Mouse (Mus musculus) ES-Bruce4 (cell line): Measurements from ENCODE around the gene Dusp22.

ENCODE experiments used
- CTCF ChIP-seq: IDR thresholded peaks from one replicate; pipeline ENCODE4 v1.8.1; 2011; ENCODE audit warnings: low read depth, low read length
- EP300 ChIP-seq: IDR thresholded peaks from 2 replicates; pipeline ENCODE4 v1.6.1; 2011; ENCODE audit warnings: low read depth, low read length; ENCODE audit not compliant: insufficient read depth
- POLR2A ChIP-seq: IDR thresholded peaks from one replicate; pipeline ENCODE4 v1.8.1; 2011; ENCODE audit warnings: low read length; ENCODE audit not compliant: insufficient read depth

DNA sequence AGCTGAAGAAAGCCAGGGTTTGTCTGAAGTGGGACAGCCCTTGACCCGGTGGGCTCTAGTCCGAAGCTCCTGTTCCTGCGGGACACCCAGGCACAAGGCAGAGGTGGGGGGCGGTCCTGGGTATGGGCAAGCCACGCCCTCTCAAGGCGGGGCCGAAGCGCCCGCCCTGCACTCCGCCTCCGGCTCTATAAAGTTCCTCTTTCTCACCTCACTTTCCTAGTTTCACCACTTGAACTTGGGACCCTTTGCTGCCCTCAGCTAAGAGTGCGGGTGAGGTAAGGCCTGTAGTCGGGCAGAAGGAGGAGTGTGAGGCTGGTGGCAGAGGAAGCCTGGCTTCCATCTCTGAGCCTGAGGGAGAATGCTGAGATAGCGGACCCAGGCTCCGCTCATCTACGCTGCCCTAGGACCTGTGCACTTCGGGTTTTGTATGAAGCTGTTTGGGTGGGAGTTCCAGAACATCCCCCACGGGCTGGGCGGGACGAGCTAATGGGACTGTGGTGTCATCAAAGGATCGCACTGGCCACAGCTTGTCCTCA, 89.3 kb downstream of the Dusp22 start, which contains the start of gene Irf4:
- TF ChIP-seq CTCF (no peak), POLR2A (no peak), EP300 (no peak)
